Mouse (Mus musculus) cerebellum, adult 8-10 months (tissue): ENCODE data around the gene Gm7233.
"Not testable (repeated sequence)": the region's sequence is repeated elsewhere in the genome, so short reads cannot be mapped to it uniquely, and the experiment has no call there.

Experiments
- DNase-seq: peaks from one replicate; pipeline ENCODE4 v3.0.0; 2022

Gene Gm7233

DNA sequence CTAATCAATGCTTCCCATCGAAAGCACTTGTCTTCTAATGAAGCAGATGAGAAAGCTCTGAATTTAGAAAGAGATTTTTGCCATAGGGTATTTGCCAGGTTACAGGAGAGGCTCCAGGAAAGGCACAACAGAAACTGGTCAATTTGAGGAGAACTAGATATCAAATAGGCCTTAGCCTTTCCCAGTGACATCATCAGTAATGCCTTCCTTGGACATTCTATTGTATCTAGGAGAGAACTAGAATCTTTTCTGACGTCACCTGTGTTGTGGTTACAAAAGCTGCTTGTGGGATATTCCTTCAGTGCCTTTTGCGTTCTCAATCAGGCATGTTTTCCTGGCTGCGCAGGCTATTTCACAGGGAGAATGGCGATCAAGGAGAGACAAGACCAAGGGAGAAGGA, at the start of gene Gm7233:
TSS of gene Gm7233 (plus strand) at position 301 of the 400 bp plus-strand sequence.
- not testable (repeated sequence) for DNase-seq

DNA sequence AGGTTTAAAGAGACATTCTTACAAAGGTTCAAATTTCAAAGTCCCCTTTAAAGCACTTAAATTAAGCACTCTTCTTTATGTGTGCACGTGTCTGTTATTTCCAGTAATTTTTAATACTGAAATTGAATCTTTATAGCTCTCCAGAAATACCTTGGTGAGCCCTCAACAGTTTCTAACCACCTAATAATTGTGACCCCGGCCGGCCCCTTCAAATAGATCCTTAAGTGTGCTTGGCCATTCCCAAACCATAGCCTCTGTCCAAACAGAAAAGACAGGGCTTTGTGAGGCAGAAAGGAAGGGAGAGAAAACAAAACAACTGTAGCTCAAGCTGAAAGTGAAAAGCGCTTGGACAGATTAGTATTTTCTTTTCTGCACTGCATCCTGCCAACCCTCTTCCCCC, 12.5 kb upstream of the Gm7233 start:
- not testable (repeated sequence) for DNase-seq

DNA sequence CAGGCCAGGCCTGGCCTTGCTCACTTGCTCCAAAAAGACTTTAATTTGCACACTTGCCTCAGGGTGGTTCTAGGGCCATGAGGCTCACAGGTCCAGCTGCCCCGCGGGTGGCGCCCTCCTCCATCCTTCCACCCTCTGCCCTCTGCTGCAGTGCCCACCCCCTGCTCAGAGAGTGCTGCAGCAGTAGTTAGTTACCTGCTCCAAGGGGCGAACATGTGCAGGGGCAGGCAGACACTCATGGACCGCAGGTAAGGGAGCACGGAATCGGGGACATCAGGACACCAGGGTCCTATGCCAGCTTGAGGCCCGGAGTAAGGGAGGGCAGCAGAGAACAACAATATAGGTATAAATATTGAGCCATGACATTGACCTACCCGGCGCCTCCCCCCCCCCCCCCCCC, 11.7 kb upstream of the Gm7233 start:
- DNase-seq, result not testable (repeated sequence)

DNA sequence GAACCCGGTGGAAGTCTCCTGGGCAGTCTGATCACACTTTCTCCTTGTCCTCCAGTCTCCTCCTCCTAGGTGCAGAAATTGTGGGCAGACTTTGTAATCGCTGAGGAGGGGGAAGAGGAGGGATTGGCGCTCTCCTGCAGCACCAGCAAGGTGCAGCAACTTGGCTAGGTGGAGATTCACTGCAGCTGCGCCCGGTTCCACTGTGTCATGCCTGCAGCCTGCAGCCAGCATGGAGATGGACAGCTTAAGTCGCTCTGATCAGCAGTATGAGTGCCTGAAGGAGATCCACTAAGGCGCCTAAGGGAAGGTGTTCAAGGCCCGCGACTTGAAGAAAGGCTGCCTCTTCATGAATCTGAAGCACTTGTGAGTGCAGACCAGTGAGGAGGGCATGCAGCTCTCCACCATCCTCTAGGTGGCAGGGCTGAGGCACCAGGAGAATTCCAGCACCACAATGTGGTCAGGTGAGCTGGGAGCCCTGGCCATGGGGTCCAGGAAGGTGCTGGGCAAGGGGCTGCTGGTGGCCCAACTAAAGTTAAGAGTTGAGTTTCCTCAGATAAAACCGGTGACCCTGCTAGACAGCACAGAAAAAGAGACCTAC, 11.0 kb upstream of the Gm7233 start:
- not testable (repeated sequence) for DNase-seq

DNA sequence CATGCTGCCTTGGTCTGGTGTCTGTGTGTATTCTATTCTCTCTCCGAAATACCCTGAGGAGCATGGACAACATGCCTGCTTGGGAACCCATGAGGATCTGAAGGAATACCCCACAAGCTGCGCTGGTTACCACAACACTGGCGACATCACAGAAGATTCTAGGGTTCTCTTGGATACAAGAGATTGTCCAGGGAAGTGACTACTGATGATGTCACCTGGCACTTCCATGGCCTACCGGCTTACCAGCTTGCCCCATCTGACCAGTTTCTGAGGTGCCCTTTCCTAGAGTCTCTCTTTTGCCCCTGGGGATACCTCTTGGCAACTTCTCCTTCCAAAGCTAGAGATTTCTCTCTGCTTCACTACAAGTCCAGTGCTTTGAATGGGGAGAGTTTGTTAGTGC, 55.5 kb downstream of the Gm7233 start, which contains the start of gene Gm8122:
TSS of gene Gm8122 (minus strand) at position 101 of the 400 bp plus-strand sequence.
- not testable (repeated sequence) for DNase-seq
